Mouse (Mus musculus): ENCODE results near the gene Nkapl.

- TF ChIP-seq CTCF (IDR thresholded peaks at IDR 0.05; ENCODE audit: control insufficient read depth, insufficient read depth, low read length) (no peak), POLR2A (IDR thresholded peaks at IDR 0.05; ENCODE audit: borderline replicate concordance, control insufficient read depth, low read depth, low read length) (no peak)
Observed at GRCm38 (mm10) chr13:21456347-21456746, 12.0 kb downstream of the Nkapl start.
